Mouse (Mus musculus) heart, embryonic 14.5 days (tissue): Measurements from ENCODE around the gene Numa1. TPM values are rescaled to one million over a fixed set of nuclear protein-coding genes. Genes with fewer than 3 reads are reported as not detected.
"Not testable (repeated sequence)": the region's sequence is repeated elsewhere in the genome, so short reads cannot be mapped to it uniquely, and the experiment has no call there.

ENCODE experiments used
- ATAC-seq: fragments of 200-750 bp; cut with Nextera tagmentation; 2 replicates; pipeline ENCODE4 v1.8.0; 2017; ENCODE audit warnings: low read depth, moderate TSS enrichment; ENCODE audit not compliant: insufficient number of reproducible peaks, insufficient read depth, low FRiP score
- H3K27ac ChIP-seq, 2 experiments: fragments of 200-500 bp in 1 of 2; fragments of 300-500 bp in 1 of 2; sonication (generic) in 1 of 2; replicated peaks in 1 of 2; 2 replicates each; pipeline ENCODE4 v1.5.1; 2012 to 2014; ENCODE audit warnings: low read depth in 2 of 2, low read length in 2 of 2, control low read depth in 1 of 2, mild to moderate bottlenecking in 1 of 2, mixed read lengths in 1 of 2; ENCODE audit not compliant: control insufficient read depth in 1 of 2, insufficient read depth in 1 of 2
- H3K27me3 ChIP-seq: fragments of 300-500 bp; sonication (generic); 2 replicates; pipeline ENCODE4 v1.6.1; 2014; ENCODE audit warnings: mild to moderate bottlenecking, low read length, control low read depth; ENCODE audit not compliant: control insufficient read depth, insufficient read depth
- H3K36me3 ChIP-seq: fragments of 300-500 bp; sonication (generic); 2 replicates; pipeline ENCODE4 v1.6.1; 2014; ENCODE audit warnings: mild to moderate bottlenecking, control low read depth, low read length, mixed read lengths; ENCODE audit not compliant: control insufficient read depth, insufficient read depth
- H3K4me1 ChIP-seq, 2 experiments: fragments of 200-500 bp in 1 of 2; fragments of 300-500 bp in 1 of 2; sonication (generic) in 1 of 2; 2 replicates each; pipeline ENCODE4 v1.6.1; 2012 to 2014; ENCODE audit warnings: low read length in 2 of 2, control low read depth in 1 of 2, mixed read lengths in 1 of 2; ENCODE audit not compliant: control insufficient read depth in 2 of 2, insufficient read depth in 2 of 2
- H3K4me2 ChIP-seq: fragments of 300-500 bp; sonication (generic); 2 replicates; pipeline ENCODE4 v1.6.1; 2014; ENCODE audit warnings: mild to moderate bottlenecking, low read length
- H3K4me3 ChIP-seq, 2 experiments: fragments of 200-500 bp in 1 of 2; fragments of 300-500 bp in 1 of 2; sonication (generic) in 1 of 2; 2 replicates each; pipeline ENCODE4 v1.5.1; 2012 to 2014; ENCODE audit warnings: low read length in 2 of 2, mild to moderate bottlenecking in 2 of 2, control low read depth in 1 of 2, low read depth in 1 of 2, moderate library complexity in 1 of 2; ENCODE audit not compliant: control insufficient read depth in 1 of 2, insufficient read depth in 1 of 2
- H3K9ac ChIP-seq: fragments of 300-500 bp; sonication (generic); 2 replicates; pipeline ENCODE4 v1.6.1; 2014; ENCODE audit warnings: mild to moderate bottlenecking, low read length
- H3K9me3 ChIP-seq: fragments of 300-500 bp; sonication (generic); 2 replicates; pipeline ENCODE4 v1.6.1; 2016; ENCODE audit warnings: low read length, control low read depth; ENCODE audit not compliant: control insufficient read depth
- WGBS: fragments of 180-500 bp; shearing (Covaris S2); extraction: QIAGEN DNeasy Blood & Tissue Kit; methylation state at CpG from one replicate; pipeline ENCODE4 v1.1.7; 2014; 5-methylcytosine and 5-hydroxymethylcytosine counted together
- polyA plus RNA-seq: library from polyadenylated mRNA; unstranded; fragments of >200 nt; fragmentation: Nextera tagmentation; extraction: Ambion mirVana; gene quantifications from 2 replicates; pipeline ENCODE4 v1.2.1, GENCODE M21; 2014

Numa1 gene
- polyA plus RNA-seq, 1 experiment from 2014 or later = 62.5 TPM

DNA sequence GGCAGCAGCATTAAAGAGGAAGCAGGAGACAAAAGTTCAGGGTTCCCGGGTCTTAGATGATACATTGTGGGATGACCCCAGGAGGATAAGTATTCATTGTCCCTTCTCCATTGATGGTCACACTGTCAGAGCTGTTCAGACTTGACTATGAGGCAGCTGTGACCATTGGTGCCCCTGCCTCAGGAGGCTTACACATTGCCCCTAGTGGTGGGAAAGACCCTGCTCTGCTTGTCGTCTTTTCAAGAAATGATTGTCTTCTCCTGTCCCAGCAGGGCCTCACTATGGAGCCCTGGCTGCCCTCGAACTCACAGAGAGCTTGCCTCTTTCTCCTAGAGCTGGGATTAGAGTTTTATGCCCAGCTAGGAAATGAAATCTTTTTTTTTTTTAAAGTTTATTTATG is 21.9 kb upstream of the Numa1 start:
- ATAC-seq = no peak
- peaks cover 50% of the 10 kb centered on the region for H3K36me3 ChIP-seq

DNA sequence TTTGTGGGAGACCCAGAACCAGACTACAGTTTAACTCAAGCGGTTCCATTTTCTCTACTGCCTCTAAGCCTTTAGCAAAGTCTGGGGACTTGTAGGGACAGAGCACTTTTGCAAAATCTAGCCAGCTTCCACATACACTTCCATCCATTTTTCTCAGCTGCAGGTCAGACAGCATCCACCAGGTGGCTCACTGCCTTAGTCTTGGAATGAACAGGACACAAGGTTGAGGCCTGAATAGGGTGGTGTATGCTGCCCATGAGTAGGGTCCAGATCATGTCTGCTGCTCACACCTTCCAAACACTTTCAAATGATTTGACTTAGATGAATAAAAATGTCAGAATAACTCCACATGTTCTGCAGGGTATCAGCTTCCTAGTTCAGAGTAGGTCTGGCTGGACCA is 15.8 kb upstream of the Numa1 start:
- Histone ChIP-seq H3K4me3 (no peak overlapping the region), H3K9ac (no peak overlapping the region), H3K9me3 (no peaks in the 10 kb centered on the region), H3K4me1 (no peaks in the 10 kb centered on the region), H3K27me3 (no peaks in the 10 kb centered on the region), H3K36me3 (peaks cover 15% of the 10 kb centered on the region), H3K27ac (no peak overlapping the region), H3K4me2 (no peak overlapping the region)
- 0 out of 2 replicates have a peak, but pooled peaks have one; percentile 47 for ATAC-seq
- WGBS = 12% methylated on average over 1 of the region's 1 CpGs

More for the DNA sequence above, 21.9 kb upstream of the Numa1 start:
- Histone ChIP-seq H3K4me3 (no peak overlapping the region), H3K4me2 (no peak overlapping the region), H3K9ac (no peak overlapping the region), H3K27me3 (no peaks in the 10 kb centered on the region), H3K4me1 (peaks cover 0 to 6% of the 10 kb centered on the region in 2 experiments; a peak in 2 of 4 replicates), H3K9me3 (no peaks in the 10 kb centered on the region), H3K27ac (no peak overlapping the region)
- 72% methylated on average over 3 of the region's 3 CpGs for WGBS

DNA sequence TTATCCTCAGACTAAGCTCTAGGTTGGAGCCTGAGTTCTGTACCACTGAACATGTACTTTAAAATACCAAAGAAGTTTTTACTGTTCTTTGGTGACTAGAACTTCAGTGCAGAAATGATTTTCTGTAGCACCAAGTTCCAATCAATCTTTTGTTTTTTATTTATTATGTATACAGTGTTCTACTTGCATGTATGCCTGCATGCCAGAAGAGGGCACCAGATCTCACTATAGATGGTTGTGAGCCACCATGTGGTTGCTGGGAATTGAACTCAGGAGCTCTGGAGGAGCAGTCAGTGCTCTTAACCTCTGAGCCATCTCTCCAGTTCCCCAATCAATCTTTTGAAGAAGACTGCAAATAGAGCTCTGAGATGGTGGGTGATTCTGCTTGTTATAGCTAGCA is 8.0 kb upstream of the Numa1 start:
- not testable (repeated sequence) for H3K4me2 ChIP-seq, H3K4me1 ChIP-seq

DNA sequence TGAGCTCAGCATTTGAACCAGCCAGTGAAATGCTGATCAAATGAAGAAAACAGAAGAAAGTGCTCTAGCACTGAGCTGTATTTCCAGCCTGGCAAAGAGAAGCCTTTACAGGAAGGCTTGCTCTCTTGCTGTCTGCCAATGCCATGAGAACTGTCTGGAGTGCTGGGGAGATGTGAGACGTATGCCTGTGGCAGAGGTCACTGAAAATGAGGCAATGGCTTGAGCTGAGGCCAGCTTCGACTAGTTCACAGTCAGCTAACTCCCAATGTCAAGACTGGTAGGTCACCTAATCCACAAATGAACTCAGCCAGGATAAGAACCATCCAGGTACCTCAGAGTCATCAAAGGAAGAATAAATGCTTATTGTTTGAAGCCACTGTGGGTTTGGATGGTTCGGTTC is 5.8 kb upstream of the Numa1 start:
- no peaks in the 10 kb centered on the region for H3K27me3 ChIP-seq
- WGBS = 78% methylated on average over 3 of the region's 3 CpGs
- H3K36me3 ChIP-seq = no peaks in the 10 kb centered on the region
- no peak overlapping the region for H3K9ac ChIP-seq
- no peak overlapping the region for H3K4me2 ChIP-seq
- no peaks in the 10 kb centered on the region for H3K9me3 ChIP-seq
- H3K4me3 ChIP-seq = no peak overlapping the region
- H3K27ac ChIP-seq = no peak overlapping the region
- ATAC-seq = no peak
- H3K4me1 ChIP-seq = no peaks in the 10 kb centered on the region

More for the DNA sequence above, 8.0 kb upstream of the Numa1 start:
- H3K4me3 ChIP-seq, ATAC-seq, H3K27me3 ChIP-seq, H3K27ac ChIP-seq, H3K9ac ChIP-seq, H3K9me3 ChIP-seq, H3K36me3 ChIP-seq: not testable (repeated sequence)

DNA sequence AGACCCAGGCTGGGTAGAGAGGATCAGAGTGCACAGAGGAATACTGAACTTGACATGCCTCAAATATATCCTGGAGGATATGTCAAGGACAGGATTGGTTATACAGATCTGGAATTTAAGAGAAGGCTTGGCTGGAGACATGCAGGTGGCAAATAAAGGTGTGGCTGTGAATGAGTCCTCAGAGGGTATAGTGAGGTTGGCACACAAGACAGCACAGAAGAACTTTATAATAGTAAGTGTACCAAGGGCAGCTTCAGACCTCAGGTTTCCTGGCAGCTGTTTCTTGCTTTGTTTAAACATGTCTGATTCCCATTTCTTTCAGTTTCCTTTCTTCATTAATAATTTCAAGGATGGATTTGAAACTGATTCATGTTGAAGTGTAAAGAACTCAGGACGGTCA is 1.4 kb upstream of the Numa1 start:
- no peaks in the 10 kb centered on the region for H3K27me3 ChIP-seq
- no peaks in the 10 kb centered on the region for H3K9me3 ChIP-seq
- peak overlapping the region; percentile 84 for H3K4me2 ChIP-seq
- 0 out of 4 replicates have a peak overlapping the region, but pooled peaks of 1 of the 2 experiments have one; percentile 84 for H3K4me3 ChIP-seq
- no peak overlapping the region for H3K27ac ChIP-seq
- H3K4me1 ChIP-seq = peaks cover 2 to 12% of the 10 kb centered on the region in 2 experiments; a peak in 2 of 4 replicates
- H3K9ac ChIP-seq = 0 out of 2 replicates have a peak overlapping the region, but pooled peaks have one; percentile 90
- no peaks in the 10 kb centered on the region for H3K36me3 ChIP-seq
- 90% methylated on average over 1 of the region's 1 CpGs for WGBS
- ATAC-seq = no peak

DNA sequence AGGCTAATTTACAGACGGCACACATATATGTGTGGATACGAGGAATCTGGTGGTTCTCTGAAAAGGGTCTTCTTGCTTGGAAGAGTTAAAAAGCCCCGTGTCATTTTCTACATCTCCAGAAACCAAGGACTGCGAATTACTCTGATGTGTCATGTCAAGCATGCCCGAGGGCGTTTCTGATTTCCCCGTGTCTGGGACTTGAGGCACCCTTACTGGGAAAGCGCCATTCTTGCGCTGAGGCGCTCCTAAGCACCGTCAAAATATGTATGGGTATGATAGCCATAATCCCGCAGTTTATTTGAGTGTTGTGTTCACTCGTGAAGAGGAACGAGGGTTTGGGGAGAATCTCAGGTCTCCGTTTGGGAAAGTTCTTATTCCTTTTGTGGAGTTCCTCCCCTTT is 611 bp upstream of the Numa1 start:
- Histone ChIP-seq H3K36me3 (no peaks in the 10 kb centered on the region), H3K4me3 (peak overlapping the region; percentile 84), H3K4me1 (peaks cover 2 to 12% of the 10 kb centered on the region in 2 experiments; a peak in 2 of 4 replicates), H3K27me3 (no peaks in the 10 kb centered on the region), H3K27ac (peak overlapping the region; percentile 61 to 82), H3K4me2 (peak overlapping the region; percentile 84), H3K9me3 (no peaks in the 10 kb centered on the region), H3K9ac (peak overlapping the region; percentile 90)
- peak; percentile 22; the same call in 1 of the 2 replicates for ATAC-seq
- 6% methylated on average over 15 of the region's 15 CpGs for WGBS

DNA sequence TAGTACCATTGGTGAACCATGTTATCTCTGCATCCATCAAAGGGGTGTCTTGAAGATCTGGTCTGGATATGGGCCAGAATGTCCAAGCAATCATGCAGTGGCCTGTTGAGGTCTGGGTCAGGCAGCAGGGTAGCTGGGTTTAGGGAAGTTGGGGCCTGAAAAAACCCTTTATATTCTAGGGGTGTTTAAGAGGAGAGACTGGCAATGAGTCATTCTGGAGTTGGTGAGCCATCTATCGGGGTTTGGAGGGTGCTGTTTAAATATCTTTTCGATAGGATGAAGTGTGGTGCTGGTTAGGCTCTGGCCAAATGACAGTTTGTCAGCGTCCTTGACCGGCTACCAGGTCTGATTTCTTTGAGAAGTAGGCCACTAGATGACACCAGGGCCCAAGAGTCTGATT is 2.0 kb downstream of the Numa1 start:
- H3K36me3 ChIP-seq = 0 out of 2 replicates have a peak, but pooled peaks cover 5% of the 10 kb centered on the region

DNA sequence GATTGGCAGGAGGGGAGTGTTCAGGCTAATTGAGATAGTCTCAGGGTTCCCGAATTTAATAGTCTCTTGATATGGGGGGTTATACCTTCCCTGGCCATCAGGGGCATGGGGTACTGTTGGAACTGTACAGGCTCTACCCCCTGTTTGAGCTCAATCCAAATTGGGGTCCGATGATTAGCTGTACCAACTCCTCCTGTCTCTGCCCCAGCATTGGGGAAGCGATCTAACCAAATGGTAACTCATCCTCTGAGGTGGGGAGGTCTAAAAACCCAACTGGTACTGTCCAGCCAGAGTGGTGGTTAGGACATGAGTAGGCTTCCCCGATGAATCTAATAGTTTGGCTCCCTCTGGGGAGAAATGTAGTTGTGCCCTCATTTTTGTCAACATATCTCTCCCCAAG is 3.1 kb downstream of the Numa1 start:
- Histone ChIP-seq H3K27me3 (no peaks in the 10 kb centered on the region), H3K27ac (no peak overlapping the region), H3K4me2 (no peak overlapping the region), H3K9ac (no peak overlapping the region), H3K36me3 (0 out of 2 replicates have a peak, but pooled peaks cover 5% of the 10 kb centered on the region), H3K9me3 (no peaks in the 10 kb centered on the region), H3K4me1 (peaks cover 2 to 12% of the 10 kb centered on the region in 2 experiments; a peak in 2 of 4 replicates), H3K4me3 (no peak overlapping the region)
- 92% methylated on average over 4 of the region's 4 CpGs for WGBS
- ATAC-seq = no peak

More for the DNA sequence above, 2.0 kb downstream of the Numa1 start:
- Histone ChIP-seq H3K27me3 (no peaks in the 10 kb centered on the region), H3K4me3 (no peak overlapping the region), H3K4me2 (no peak overlapping the region), H3K9ac (no peak overlapping the region), H3K9me3 (no peaks in the 10 kb centered on the region), H3K4me1 (peaks cover 2 to 12% of the 10 kb centered on the region in 2 experiments; a peak in 2 of 4 replicates), H3K27ac (no peak overlapping the region)
- WGBS = 94% methylated on average over 4 of the region's 4 CpGs
- ATAC-seq = no peak
